Mouse (Mus musculus) liver, embryonic 14.5 days (tissue): Measurements from ENCODE around the gene Olfr692.
"Not testable (repeated sequence)": the region's sequence is repeated elsewhere in the genome, so short reads cannot be mapped to it uniquely, and the experiment has no call there.

Experiments
- CTCF ChIP-seq: IDR thresholded peaks from 2 replicates; pipeline ENCODE4 v1.5.1; 2016; ENCODE audit warnings: antibody characterized with exemption, low read depth, control low read depth
- EP300 ChIP-seq: IDR thresholded peaks from 2 replicates; pipeline ENCODE4 v1.6.1; 2016; ENCODE audit warnings: antibody characterized with exemption, low read depth

- not testable (repeated sequence) for TF ChIP-seq CTCF, EP300
Measured at GRCm38 (mm10) chr7:105356064-105356463, 12.0 kb upstream of the Olfr692 start.
